Mouse (Mus musculus): ENCODE data around the gene Cttnbp2. TPM values are rescaled to one million over a fixed set of nuclear protein-coding genes. Genes with fewer than 3 reads are reported as not detected.
A peak's percentile ranks its signal among the peaks of the same experiment; 100 is the strongest.
"Not testable (repeated sequence)": the region's sequence is repeated elsewhere in the genome, so short reads cannot be mapped to it uniquely, and the experiment has no call there.

Gene Cttnbp2
- polyA plus RNA-seq, 1 experiment from 2014 or later, result 19.3 TPM

GRCm38 (mm10) chr6:18381380-18381779, 133.3 kb downstream of the Cttnbp2 start:
- H3K9ac ChIP-seq (replicated peaks; ENCODE audit: low read length), result no peak overlapping the region
- H3K9me3 ChIP-seq (ENCODE audit: low read length), result no peaks in the 10 kb centered on the region
- H3K36me3 ChIP-seq (ENCODE audit: insufficient read depth, low read length), result peaks cover 14% of the 10 kb centered on the region; the same call in 1 of the 2 replicates
- H3K4me1 ChIP-seq (ENCODE audit: insufficient read depth, low read length), result peaks cover 6% of the 10 kb centered on the region; the same call in 1 of the 2 replicates
- H3K27me3 ChIP-seq (ENCODE audit: insufficient read depth, low read length), result no peaks in the 10 kb centered on the region
- no peak overlapping the region for H3K27ac ChIP-seq (ENCODE audit: low read length)
- no peak for ATAC-seq (ENCODE audit: low FRiP score, low TSS enrichment)
- WGBS, result 75% methylated on average over 2 of the region's 2 CpGs
- no peak overlapping the region for H3K4me2 ChIP-seq (replicated peaks; ENCODE audit: low read depth, low read length)
- H3K4me3 ChIP-seq (ENCODE audit: low read length), result no peak overlapping the region

DNA sequence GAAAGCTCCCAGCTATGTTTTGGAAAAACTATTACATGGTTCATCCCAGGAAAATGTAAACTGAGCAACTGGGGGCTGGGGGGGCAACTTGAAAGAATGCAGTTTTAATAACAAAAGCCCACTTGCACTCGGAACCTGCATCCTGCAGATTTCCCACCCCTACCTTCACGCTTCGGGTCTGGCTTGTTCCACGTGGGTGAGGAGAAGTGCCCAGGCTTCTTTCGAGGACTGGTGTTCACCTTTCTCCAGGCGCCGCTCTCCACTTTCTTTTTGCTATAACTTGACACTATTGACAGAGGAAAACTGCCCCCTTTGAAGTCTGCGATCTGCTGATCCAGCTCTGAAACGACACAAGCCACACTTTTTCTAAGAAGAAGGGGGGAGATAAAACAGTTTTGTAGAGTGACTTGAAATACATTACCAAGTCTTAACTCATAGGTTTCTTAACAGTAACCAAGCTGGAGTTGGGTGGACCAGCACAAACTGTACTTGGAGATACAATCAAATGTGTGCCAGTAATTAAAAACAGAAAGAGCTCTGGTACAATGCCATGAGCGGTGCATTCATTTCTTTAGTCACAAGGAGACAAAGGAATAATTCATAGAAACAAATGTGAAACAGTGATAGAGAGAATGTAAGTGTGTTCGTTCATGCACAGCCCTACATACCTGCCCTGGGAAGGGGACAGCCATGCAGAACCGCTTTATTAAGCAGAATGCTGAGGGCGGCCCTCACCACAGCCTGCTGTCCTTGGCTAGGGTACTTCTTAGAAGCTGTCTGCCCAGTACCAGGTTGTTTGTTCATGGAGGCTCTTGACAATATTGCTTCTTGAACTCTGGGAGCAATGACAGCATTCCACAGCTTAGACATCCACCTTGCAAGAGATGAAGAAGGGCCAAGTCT, 134.1 kb downstream of the Cttnbp2 start:
- 52% methylated on average over 13 of the region's 13 CpGs for WGBS

DNA sequence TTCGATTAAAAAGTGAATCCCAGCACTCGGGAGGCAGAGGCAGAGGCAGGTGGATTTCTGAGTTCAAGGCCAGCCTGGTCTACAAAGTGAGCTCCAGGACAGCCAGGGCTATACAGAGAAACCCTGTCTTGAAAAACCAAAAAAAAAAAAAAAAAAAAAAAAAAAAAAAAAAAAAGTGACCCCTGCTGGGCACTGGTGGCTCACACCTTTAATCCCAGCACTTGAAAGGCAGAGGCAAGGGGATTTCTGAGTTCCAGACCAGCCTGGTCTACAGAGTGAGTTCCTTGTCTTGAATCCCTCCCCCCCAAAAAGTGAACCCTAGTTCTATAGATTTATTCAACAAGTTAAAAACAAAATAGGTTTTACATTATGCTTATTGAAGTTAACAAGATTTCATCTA, 136.9 kb downstream of the Cttnbp2 start:
- not testable (repeated sequence) for H3K27ac ChIP-seq (ENCODE audit: low read length); H3K9ac ChIP-seq (replicated peaks; ENCODE audit: low read length); ATAC-seq (ENCODE audit: low FRiP score, low TSS enrichment); H3K4me3 ChIP-seq (ENCODE audit: low read length); H3K9me3 ChIP-seq (ENCODE audit: low read length); H3K4me2 ChIP-seq (replicated peaks; ENCODE audit: low read depth, low read length); H3K27me3 ChIP-seq (ENCODE audit: insufficient read depth, low read length)
- WGBS, result 100% methylated on average over 2 of the region's 2 CpGs
- H3K36me3 ChIP-seq (ENCODE audit: insufficient read depth, low read length), result peaks cover 20% of the 10 kb centered on the region; the same call in 1 of the 2 replicates
- H3K4me1 ChIP-seq (ENCODE audit: insufficient read depth, low read length), result peaks cover 12% of the 10 kb centered on the region

More for the DNA sequence above, 134.1 kb downstream of the Cttnbp2 start:
- H3K27ac ChIP-seq (ENCODE audit: low read length), result 0 out of 2 replicates have a peak overlapping the region, but pooled peaks have one; percentile 20
- H3K27me3 ChIP-seq (ENCODE audit: insufficient read depth, low read length), result no peaks in the 10 kb centered on the region
- H3K36me3 ChIP-seq (ENCODE audit: insufficient read depth, low read length), result peaks cover 14% of the 10 kb centered on the region; the same call in 1 of the 2 replicates
- ATAC-seq (ENCODE audit: low FRiP score, low TSS enrichment), result peak; percentile 78
- H3K4me1 ChIP-seq (ENCODE audit: insufficient read depth, low read length), result peaks cover 6% of the 10 kb centered on the region; the same call in 1 of the 2 replicates
- no peak overlapping the region for H3K9ac ChIP-seq (replicated peaks; ENCODE audit: low read length)
- H3K4me2 ChIP-seq (replicated peaks; ENCODE audit: low read depth, low read length), result no peak overlapping the region
- no peaks in the 10 kb centered on the region for H3K9me3 ChIP-seq (ENCODE audit: low read length)
- H3K4me3 ChIP-seq (ENCODE audit: low read length), result no peak overlapping the region

GRCm38 (mm10) chr6:18374744-18375143, 139.9 kb downstream of the Cttnbp2 start:
- Histone ChIP-seq H3K36me3 (ENCODE audit: insufficient read depth, low read length) (0 out of 2 replicates have a peak, but pooled peaks cover 10% of the 10 kb centered on the region), H3K4me3 (ENCODE audit: low read length) (no peak overlapping the region), H3K27me3 (ENCODE audit: insufficient read depth, low read length) (no peaks in the 10 kb centered on the region), H3K4me2 (replicated peaks; ENCODE audit: low read depth, low read length) (no peak overlapping the region), H3K9me3 (ENCODE audit: low read length) (no peaks in the 10 kb centered on the region), H3K4me1 (ENCODE audit: insufficient read depth, low read length) (peaks cover 11% of the 10 kb centered on the region), H3K9ac (replicated peaks; ENCODE audit: low read length) (no peak overlapping the region), H3K27ac (ENCODE audit: low read length) (no peak overlapping the region)
- WGBS, result 65% methylated on average over 4 of the region's 4 CpGs
- ATAC-seq (ENCODE audit: low FRiP score, low TSS enrichment), result no peak

GRCm38 (mm10) chr6:18373652-18374051, 141.0 kb downstream of the Cttnbp2 start:
- Histone ChIP-seq H3K9ac (replicated peaks; ENCODE audit: low read length) (no peak overlapping the region), H3K9me3 (ENCODE audit: low read length) (no peaks in the 10 kb centered on the region), H3K4me2 (replicated peaks; ENCODE audit: low read depth, low read length) (no peak overlapping the region), H3K36me3 (ENCODE audit: insufficient read depth, low read length) (0 out of 2 replicates have a peak, but pooled peaks cover 6% of the 10 kb centered on the region), H3K4me1 (ENCODE audit: insufficient read depth, low read length) (peaks cover 11% of the 10 kb centered on the region), H3K27ac (ENCODE audit: low read length) (peak overlapping the region; percentile 27; the same call in 1 of the 2 replicates), H3K4me3 (ENCODE audit: low read length) (no peak overlapping the region), H3K27me3 (ENCODE audit: insufficient read depth, low read length) (no peaks in the 10 kb centered on the region)
- WGBS, result 42% methylated on average over 1 of the region's 1 CpGs
- ATAC-seq (ENCODE audit: low FRiP score, low TSS enrichment), result peak; percentile 77; the same call in 1 of the 2 replicates

GRCm38 (mm10) chr6:18372447-18373228, 142.0 kb downstream of the Cttnbp2 start:
- ATAC-seq (ENCODE audit: low FRiP score, low TSS enrichment), result peak; percentile 73
- Histone ChIP-seq H3K4me3 (ENCODE audit: low read length) (no peak overlapping the region), H3K27me3 (ENCODE audit: insufficient read depth, low read length) (no peaks in the 10 kb centered on the region), H3K9ac (replicated peaks; ENCODE audit: low read length) (no peak overlapping the region), H3K36me3 (ENCODE audit: insufficient read depth, low read length) (0 out of 2 replicates have a peak, but pooled peaks cover 6% of the 10 kb centered on the region), H3K4me1 (ENCODE audit: insufficient read depth, low read length) (peaks cover 11% of the 10 kb centered on the region), H3K27ac (ENCODE audit: low read length) (no peak overlapping the region), H3K9me3 (ENCODE audit: low read length) (no peaks in the 10 kb centered on the region), H3K4me2 (replicated peaks; ENCODE audit: low read depth, low read length) (no peak overlapping the region)
- WGBS, result 16% methylated on average over 7 of the region's 7 CpGs

DNA sequence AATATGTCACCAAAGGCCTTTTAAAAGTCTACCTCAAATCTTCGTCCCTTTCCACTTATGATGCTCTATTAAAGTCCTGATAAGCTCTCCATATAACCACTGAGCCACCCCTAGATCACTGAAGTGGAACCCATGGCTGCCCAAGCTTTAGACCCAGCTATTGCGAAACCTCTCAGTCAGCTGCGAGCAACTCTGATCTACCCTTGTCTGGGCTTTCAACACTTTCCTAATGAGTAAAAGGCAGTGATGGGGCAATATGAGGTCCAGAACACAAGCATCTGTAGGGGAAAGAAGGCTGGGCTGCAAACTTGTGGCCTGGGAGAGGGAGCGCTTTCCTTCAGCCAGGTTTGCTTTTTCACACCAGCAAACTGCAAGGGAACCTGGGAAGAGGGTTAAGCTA, 144.9 kb downstream of the Cttnbp2 start:
- Histone ChIP-seq H3K9me3 (ENCODE audit: low read length) (no peaks in the 10 kb centered on the region), H3K9ac (replicated peaks; ENCODE audit: low read length) (no peak overlapping the region), H3K27ac (ENCODE audit: low read length) (no peak overlapping the region), H3K4me3 (ENCODE audit: low read length) (no peak overlapping the region), H3K4me2 (replicated peaks; ENCODE audit: low read depth, low read length) (no peak overlapping the region), H3K27me3 (ENCODE audit: insufficient read depth, low read length) (no peaks in the 10 kb centered on the region), H3K4me1 (ENCODE audit: insufficient read depth, low read length) (peaks cover 16% of the 10 kb centered on the region), H3K36me3 (ENCODE audit: insufficient read depth, low read length) (0 out of 2 replicates have a peak, but pooled peaks cover 6% of the 10 kb centered on the region)
- WGBS, result 88% methylated on average over 4 of the region's 4 CpGs
- no peak for ATAC-seq (ENCODE audit: low FRiP score, low TSS enrichment)

- H3K27me3 ChIP-seq (ENCODE audit: insufficient read depth, low read length), result no peaks in the 10 kb centered on the region
- no peak overlapping the region for H3K4me2 ChIP-seq (replicated peaks; ENCODE audit: low read depth, low read length)
- 0 out of 2 replicates have a peak, but pooled peaks cover 6% of the 10 kb centered on the region for H3K36me3 ChIP-seq (ENCODE audit: insufficient read depth, low read length)
- no peak overlapping the region for H3K9ac ChIP-seq (replicated peaks; ENCODE audit: low read length)
- H3K4me1 ChIP-seq (ENCODE audit: insufficient read depth, low read length), result peaks cover 16% of the 10 kb centered on the region
- 75% methylated on average over 3 of the region's 3 CpGs for WGBS
- H3K27ac ChIP-seq (ENCODE audit: low read length), result no peak overlapping the region
- ATAC-seq (ENCODE audit: low FRiP score, low TSS enrichment), result no peak
- H3K4me3 ChIP-seq (ENCODE audit: low read length), result no peak overlapping the region
- H3K9me3 ChIP-seq (ENCODE audit: low read length), result no peaks in the 10 kb centered on the region
These were observed 145.6 kb downstream of the Cttnbp2 start for GRCm38 (mm10) chr6:18369054-18369453.

DNA sequence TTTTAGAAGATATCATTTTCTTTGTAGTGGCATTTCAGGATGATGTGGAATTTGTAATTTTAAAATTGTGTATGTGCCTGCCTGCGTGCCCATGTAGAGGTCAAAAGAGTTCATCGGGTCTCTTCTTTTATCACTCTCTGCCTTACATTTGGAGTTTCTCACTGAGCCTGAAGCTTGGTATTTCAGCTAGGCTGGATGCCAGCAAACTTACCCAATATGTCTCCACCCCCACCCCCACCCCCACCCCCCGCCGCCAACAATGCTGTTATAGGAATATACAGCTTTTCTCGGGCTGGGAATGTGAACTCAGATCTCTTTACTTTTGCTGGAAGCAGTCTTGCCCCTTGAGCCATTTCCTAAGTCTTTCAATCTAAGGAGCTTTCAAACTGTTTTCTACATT, 152.4 kb downstream of the Cttnbp2 start:
- H3K9ac ChIP-seq (replicated peaks; ENCODE audit: low read length), result no peak overlapping the region
- H3K27me3 ChIP-seq (ENCODE audit: insufficient read depth, low read length), result no peaks in the 10 kb centered on the region
- no peaks in the 10 kb centered on the region for H3K9me3 ChIP-seq (ENCODE audit: low read length)
- H3K27ac ChIP-seq (ENCODE audit: low read length), result no peak overlapping the region
- peaks cover under 1% of the 10 kb centered on the region; the same call in 1 of the 2 replicates for H3K4me1 ChIP-seq (ENCODE audit: insufficient read depth, low read length)
- no peak overlapping the region for H3K4me2 ChIP-seq (replicated peaks; ENCODE audit: low read depth, low read length)
- no peaks in the 10 kb centered on the region for H3K36me3 ChIP-seq (ENCODE audit: insufficient read depth, low read length)
- H3K4me3 ChIP-seq (ENCODE audit: low read length), result no peak overlapping the region
- 79% methylated on average over 5 of the region's 5 CpGs for WGBS
- no peak for ATAC-seq (ENCODE audit: low FRiP score, low TSS enrichment)

Measured in kidney, embryonic 16.5 days (tissue).